Mouse (Mus musculus) stomach, postnatal 0 days (tissue): Measurements from ENCODE around the gene Mgarp. TPM values are rescaled to one million over a fixed set of nuclear protein-coding genes. Genes with fewer than 3 reads are reported as not detected.

ENCODE experiments used
- ATAC-seq: fragments of 200-750 bp; cut with Nextera tagmentation; 2 replicates; pipeline ENCODE4 v1.8.0; 2017; ENCODE audit not compliant: low FRiP score, low TSS enrichment
- DNase-seq: peaks from one replicate; pipeline ENCODE4 v3.0.0-alpha.2; 2016; ENCODE audit warnings: low spot score
- H3K27ac ChIP-seq: fragments of 300-500 bp; sonication (generic); replicated peaks from 2 replicates; pipeline ENCODE4 v1.5.1; 2014; ENCODE audit warnings: mild to moderate bottlenecking, control low read depth
- H3K27me3 ChIP-seq: fragments of 300-500 bp; sonication (generic); 2 replicates; pipeline ENCODE4 v1.6.1; 2014; ENCODE audit warnings: low read length; ENCODE audit not compliant: control insufficient read depth, insufficient read depth
- H3K36me3 ChIP-seq: fragments of 300-500 bp; sonication (generic); 2 replicates; pipeline ENCODE4 v1.6.1; 2014; ENCODE audit warnings: low read length, mixed read lengths; ENCODE audit not compliant: control insufficient read depth, insufficient read depth
- H3K4me1 ChIP-seq: fragments of 300-500 bp; sonication (generic); replicated peaks from 2 replicates; pipeline ENCODE4 v1.6.1; 2014; ENCODE audit warnings: antibody characterized with exemption; ENCODE audit not compliant: control insufficient read depth, insufficient read depth
- H3K4me2 ChIP-seq: fragments of 300-500 bp; sonication (generic); replicated peaks from 2 replicates; pipeline ENCODE4 v1.6.1; 2014; ENCODE audit warnings: low read depth, mild to moderate bottlenecking, control low read depth, moderate library complexity
- H3K4me3 ChIP-seq: fragments of 300-500 bp; sonication (generic); 2 replicates; pipeline ENCODE4 v1.5.1; 2014; ENCODE audit warnings: low read depth, low read length, control low read depth
- H3K9ac ChIP-seq: fragments of 300-500 bp; sonication (generic); 2 replicates; pipeline ENCODE4 v1.6.1; 2014; ENCODE audit warnings: mild to moderate bottlenecking, low read length, control low read depth, mixed read lengths
- H3K9me3 ChIP-seq: fragments of 300-500 bp; sonication (generic); 2 replicates; pipeline ENCODE4 v1.6.1; 2016; ENCODE audit warnings: low read length; ENCODE audit not compliant: control insufficient read depth
- CTCF ChIP-seq: IDR thresholded peaks from 2 replicates; pipeline ENCODE4 v1.5.1; 2016; ENCODE audit warnings: antibody characterized with exemption, low read depth, mild to moderate bottlenecking, moderate library complexity
- EP300 ChIP-seq: optimal IDR thresholded peaks from 2 replicates; pipeline ENCODE3; 2016; ENCODE audit warnings: antibody characterized with exemption
- WGBS: fragments of 180-500 bp; shearing (Covaris S2); extraction: QIAGEN DNeasy Blood & Tissue Kit; methylation state at CpG from one replicate; pipeline ENCODE4 v1.1.7; 2014; 5-methylcytosine and 5-hydroxymethylcytosine counted together
- polyA plus RNA-seq: library from polyadenylated mRNA; unstranded; fragments of >200 nt; fragmentation: Nextera tagmentation; extraction: Ambion mirVana; gene quantifications from 2 replicates; pipeline ENCODE4 v1.2.1, GENCODE M21; 2015

Mgarp gene
- polyA plus RNA-seq, 1 experiment from 2014 or later, result 0.73 TPM

DNA sequence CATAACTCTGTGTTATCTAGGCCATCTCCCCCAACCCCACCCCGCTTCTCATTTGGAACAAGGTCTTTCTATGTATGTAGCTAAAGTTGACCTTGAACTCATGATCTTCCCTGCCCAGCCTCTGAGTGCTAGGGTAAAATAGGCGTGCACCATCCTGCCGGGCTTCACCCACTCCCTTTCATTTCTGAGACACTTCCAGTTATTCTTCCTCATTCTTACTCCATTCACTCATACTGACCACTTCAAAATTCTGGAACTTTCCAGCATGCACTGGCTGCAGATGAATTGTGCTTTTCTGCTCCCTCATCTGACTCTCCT lies 9.4 kb downstream of the Mgarp start:
- ATAC-seq, result no peak
- no peak overlapping the region for H3K4me3 ChIP-seq
- no peak for DNase-seq
- H3K27me3 ChIP-seq, result no peaks in the 10 kb centered on the region
- H3K9ac ChIP-seq, result no peak overlapping the region
- no peak overlapping the region for H3K4me2 ChIP-seq
- no peaks in the 10 kb centered on the region for H3K36me3 ChIP-seq
- no peak for TF ChIP-seq CTCF
- TF ChIP-seq EP300, result no peak
- H3K27ac ChIP-seq, result no peak overlapping the region
- WGBS, result 69% methylated on average over 3 of the region's 3 CpGs
- H3K4me1 ChIP-seq, result no peaks in the 10 kb centered on the region; the same call in 1 of the 2 replicates
- no peaks in the 10 kb centered on the region for H3K9me3 ChIP-seq

DNA sequence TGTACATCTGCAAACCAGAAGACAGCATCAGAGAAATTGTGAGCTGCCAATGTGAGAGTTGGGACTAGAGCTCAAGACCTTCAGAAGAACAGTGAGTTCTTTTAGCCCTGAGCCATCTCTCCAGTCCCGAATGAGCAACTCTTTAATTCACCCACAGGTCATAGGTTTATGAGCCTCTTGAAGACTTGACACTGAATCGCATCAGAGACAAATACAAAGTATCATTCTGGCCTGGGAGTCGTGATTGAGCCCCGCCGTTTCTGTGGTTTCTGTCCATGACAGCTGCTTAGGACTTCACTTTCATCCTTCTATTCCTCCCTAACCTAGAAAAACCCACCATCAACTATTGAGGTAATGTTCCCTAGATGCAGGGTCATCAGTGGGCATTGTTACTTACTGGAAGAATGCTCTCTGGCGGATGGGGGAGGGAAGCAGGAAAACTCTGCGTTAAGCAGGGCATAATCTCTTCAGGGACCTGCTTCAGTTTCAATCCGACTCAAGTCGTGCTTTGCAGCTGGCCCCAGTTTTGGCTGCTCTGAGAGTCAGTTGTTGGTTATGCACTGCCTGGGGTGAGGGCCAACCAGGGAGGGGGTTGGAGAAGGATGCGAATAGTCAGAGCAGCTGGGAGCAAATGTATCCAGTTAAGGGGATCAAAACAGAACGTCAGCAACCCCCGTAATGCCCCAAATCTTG lies 10.0 kb downstream of the Mgarp start:
- no peak overlapping the region for H3K4me3 ChIP-seq
- WGBS, result 54% methylated on average over 12 of the region's 12 CpGs

GRCm38 (mm10) chr3:51383409-51383808 lies 13.1 kb downstream of the Mgarp start:
- H3K27ac ChIP-seq, result no peak overlapping the region
- TF ChIP-seq CTCF, result no peak
- TF ChIP-seq EP300, result no peak
- no peaks in the 10 kb centered on the region for H3K9me3 ChIP-seq
- 83% methylated on average over 12 of the region's 12 CpGs for WGBS
- H3K4me1 ChIP-seq, result no peaks in the 10 kb centered on the region
- H3K4me2 ChIP-seq, result no peak overlapping the region
- DNase-seq, result no peak
- no peak overlapping the region for H3K4me3 ChIP-seq
- no peak overlapping the region for H3K9ac ChIP-seq
- no peaks in the 10 kb centered on the region for H3K36me3 ChIP-seq
- no peaks in the 10 kb centered on the region for H3K27me3 ChIP-seq
- no peak for ATAC-seq

More for the DNA sequence above, 10.0 kb downstream of the Mgarp start:
- no peak overlapping the region for H3K27ac ChIP-seq
- TF ChIP-seq CTCF (no peak), EP300 (no peak)
- no peak overlapping the region for H3K4me2 ChIP-seq
- DNase-seq (no peak), ATAC-seq (no peak)
- no peaks in the 10 kb centered on the region for H3K36me3 ChIP-seq
- no peaks in the 10 kb centered on the region for H3K27me3 ChIP-seq
- H3K4me1 ChIP-seq, result no peaks in the 10 kb centered on the region; the same call in 1 of the 2 replicates
- H3K9ac ChIP-seq, result no peak overlapping the region
- no peaks in the 10 kb centered on the region for H3K9me3 ChIP-seq

GRCm38 (mm10) chr3:51380660-51381014 lies 15.9 kb downstream of the Mgarp start:
- WGBS, result 71% methylated on average over 2 of the region's 5 CpGs
- no peak overlapping the region for H3K27ac ChIP-seq
- no peaks in the 10 kb centered on the region for H3K36me3 ChIP-seq
- H3K4me2 ChIP-seq, result no peak overlapping the region
- H3K9ac ChIP-seq, result no peak overlapping the region
- no peaks in the 10 kb centered on the region for H3K27me3 ChIP-seq
- ATAC-seq, result no peak
- H3K4me3 ChIP-seq, result no peak overlapping the region
- TF ChIP-seq CTCF, result no peak
- TF ChIP-seq EP300, result no peak
- no peaks in the 10 kb centered on the region for H3K4me1 ChIP-seq
- DNase-seq, result no peak
- no peaks in the 10 kb centered on the region for H3K9me3 ChIP-seq

- DNase-seq, result no peak
- H3K4me2 ChIP-seq, result no peak overlapping the region
- no peaks in the 10 kb centered on the region for H3K27me3 ChIP-seq
- no peak overlapping the region for H3K27ac ChIP-seq
- no peak overlapping the region for H3K9ac ChIP-seq
- 79% methylated on average over 5 of the region's 5 CpGs for WGBS
- no peak overlapping the region for H3K4me3 ChIP-seq
- H3K36me3 ChIP-seq, result no peaks in the 10 kb centered on the region
- H3K9me3 ChIP-seq, result no peaks in the 10 kb centered on the region
- TF ChIP-seq CTCF, result no peak
- no peaks in the 10 kb centered on the region for H3K4me1 ChIP-seq
- no peak for ATAC-seq
Measured at GRCm38 (mm10) chr3:51379786-51380659, 16.5 kb downstream of the Mgarp start.

GRCm38 (mm10) chr3:51378665-51378946 lies 17.9 kb downstream of the Mgarp start:
- no peak overlapping the region for H3K27ac ChIP-seq
- H3K27me3 ChIP-seq, result no peaks in the 10 kb centered on the region
- H3K9me3 ChIP-seq, result no peaks in the 10 kb centered on the region
- H3K36me3 ChIP-seq, result no peaks in the 10 kb centered on the region
- ATAC-seq, result no peak
- DNase-seq, result no peak
- no peak overlapping the region for H3K4me3 ChIP-seq
- peak overlapping the region; percentile 58 for H3K4me2 ChIP-seq
- WGBS, result 75% methylated on average over 3 of the region's 3 CpGs
- H3K9ac ChIP-seq, result no peak overlapping the region
- TF ChIP-seq CTCF (no peak), EP300 (no peak)
- H3K4me1 ChIP-seq, result no peaks in the 10 kb centered on the region
